In the genomic region with DNA sequence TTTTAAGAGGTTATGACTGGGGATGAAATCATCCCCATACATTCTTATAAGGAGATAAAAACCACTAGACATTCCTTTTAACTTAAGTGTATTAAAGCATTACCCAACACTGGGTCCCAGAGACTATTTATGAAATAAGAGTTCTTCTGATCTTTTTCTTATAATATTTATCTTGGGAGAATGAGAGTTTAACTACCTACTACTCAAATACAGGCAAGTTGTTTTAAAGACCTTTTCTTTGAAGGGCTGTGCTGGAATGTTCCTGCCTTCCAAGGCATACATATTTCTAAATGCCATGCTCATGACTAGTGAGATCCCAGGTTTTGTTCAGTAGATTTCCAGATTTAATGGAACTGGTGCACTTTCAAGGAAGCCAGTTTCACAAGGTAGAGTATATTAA, we compare ENCODE assay signal across 22 mouse cellular contexts.
DNase-seq lines count a peak whose midpoint lies in the region; ATAC-seq and TF ChIP-seq lines count a peak whose summit lies in the region.
"Had no signal": no experiment of that assay in that cellular context is flagged by ENCODE, and none has a peak within 500 bp of the region (broad histone marks: within the 10 kb centered on the region; RNA-seq: fewer than 3 reads in every experiment).

No protein-coding gene starts in this region.

- no peaks in the 10 kb centered on the region for H3K79me3 ChIP-seq in C2C12 (ENCODE audit: low read depth)

- no peak for TF ChIP-seq CTCF in heart, postnatal 0 days (IDR thresholded peaks at IDR 0.05; ENCODE audit: low read depth)
- TF ChIP-seq CTCF in heart, adult 2 months (IDR thresholded peaks at IDR 0.05) = no peak
- no peak for TF ChIP-seq CTCF in C2C12 (IDR thresholded peaks at IDR 0.05; ENCODE audit: control insufficient read depth, insufficient read depth, insufficient read length)
- TF ChIP-seq CTCF in liver, postnatal 0 days (IDR thresholded peaks at IDR 0.05; ENCODE audit: low read depth) = no peak

- H3ac ChIP-seq in C2C12 (ENCODE audit: control insufficient read depth, insufficient read length, low read depth) = no peak overlapping the region

- no peak for ATAC-seq in heart, postnatal 0 days (ENCODE audit: insufficient read depth, low read depth)
- ATAC-seq in lung, embryonic 16.5 days (ENCODE audit: low read depth) = peak; percentile 90
- no peak for ATAC-seq in liver, postnatal 0 days
- ATAC-seq: forebrain, embryonic 14.5 days had no signal

- no peak for TF ChIP-seq POLR2A in heart, adult 2 months (IDR thresholded peaks at IDR 0.05; ENCODE audit: insufficient read depth, low read depth, low read length)

- H3K27ac ChIP-seq in heart, postnatal 0 days (ENCODE audit: low read depth) = peak overlapping the region; percentile 46; the same call in 1 of the 2 replicates
- no peak overlapping the region for H3K27ac ChIP-seq in heart, adult 2 months
- H3K27ac ChIP-seq in lung, embryonic 16.5 days (ENCODE audit: low read length) = no peak overlapping the region
- no peak overlapping the region for H3K27ac ChIP-seq in liver, postnatal 0 days (ENCODE audit: low read depth)
- H3K27ac ChIP-seq: embryonic facial prominence, embryonic 10.5 days; forebrain, embryonic 10.5 days; heart, embryonic 15.5 days; hindbrain, embryonic 10.5 days; hindbrain, embryonic 14.5 days had no signal

- H3K4me1 ChIP-seq in heart, postnatal 0 days (ENCODE audit: control insufficient read depth, insufficient read depth) = peaks cover 12% of the 10 kb centered on the region
- H3K4me1 ChIP-seq in heart, adult 2 months (ENCODE audit: control insufficient read depth, insufficient read depth, low read length) = no peaks in the 10 kb centered on the region; the same call in 1 of the 2 replicates
- 0 out of 2 replicates have a peak, but pooled peaks cover 2% of the 10 kb centered on the region for H3K4me1 ChIP-seq in lung, embryonic 16.5 days (replicated peaks; ENCODE audit: control insufficient read depth, insufficient read depth, low read length)
- H3K4me1 ChIP-seq in liver, postnatal 0 days (ENCODE audit: insufficient read depth) = no peaks in the 10 kb centered on the region
- H3K4me1 ChIP-seq: embryonic facial prominence, embryonic 10.5 days; forebrain, embryonic 10.5 days; hindbrain, embryonic 10.5 days had no signal

- no peak overlapping the region for H3K4me3 ChIP-seq in heart, postnatal 0 days (ENCODE audit: low read depth, low read length)
- no peak overlapping the region for H3K4me3 ChIP-seq in heart, adult 2 months
- no peak overlapping the region for H3K4me3 ChIP-seq in lung, embryonic 16.5 days (ENCODE audit: low read length)
- H3K4me3 ChIP-seq in C2C12 (ENCODE audit: insufficient read depth, poor library complexity, severe bottlenecking) = no peak overlapping the region
- H3K4me3 ChIP-seq in liver, postnatal 0 days (ENCODE audit: low read depth, low read length) = no peak overlapping the region
- H3K4me3 ChIP-seq: embryonic facial prominence, embryonic 10.5 days; erythroblast, embryonic 14.5 days; forebrain, embryonic 10.5 days; heart, embryonic 15.5 days; hindbrain, embryonic 10.5 days had no signal

- no peaks in the 10 kb centered on the region for H3K27me3 ChIP-seq in heart, postnatal 0 days (ENCODE audit: control insufficient read depth, insufficient read depth, low read length)
- H3K27me3 ChIP-seq in heart, adult 2 months (ENCODE audit: control insufficient read depth, insufficient read depth, low read length) = no peaks in the 10 kb centered on the region
- H3K27me3 ChIP-seq in lung, embryonic 16.5 days (ENCODE audit: control insufficient read depth, insufficient read depth, low read depth, low read length) = no peaks in the 10 kb centered on the region
- no peaks in the 10 kb centered on the region for H3K27me3 ChIP-seq in C2C12 (ENCODE audit: control insufficient read depth, insufficient read depth, insufficient read length)
- no peaks in the 10 kb centered on the region for H3K27me3 ChIP-seq in liver, postnatal 0 days (ENCODE audit: insufficient read depth, low read length)
- H3K27me3 ChIP-seq: heart, embryonic 15.5 days had no signal

- no peaks in the 10 kb centered on the region for H3K36me3 ChIP-seq in heart, postnatal 0 days (replicated peaks; ENCODE audit: control insufficient read depth, insufficient read depth, low read length)
- peaks cover 2% of the 10 kb centered on the region; the same call in 1 of the 2 replicates for H3K36me3 ChIP-seq in heart, adult 2 months (ENCODE audit: control insufficient read depth, insufficient read depth, low read length)
- H3K36me3 ChIP-seq in lung, embryonic 16.5 days (ENCODE audit: control insufficient read depth, insufficient read depth, low read length) = no peaks in the 10 kb centered on the region
- no peaks in the 10 kb centered on the region for H3K36me3 ChIP-seq in C2C12 (ENCODE audit: control insufficient read depth, insufficient read depth)
- H3K36me3 ChIP-seq in liver, postnatal 0 days (replicated peaks; ENCODE audit: insufficient read depth, low read length) = no peaks in the 10 kb centered on the region
- H3K36me3 ChIP-seq: embryonic facial prominence, embryonic 10.5 days; forebrain, embryonic 10.5 days; heart, embryonic 15.5 days; hindbrain, embryonic 10.5 days had no signal

- no peak for DNase-seq in heart, postnatal 0 days (ENCODE audit: low spot score)
- no peak for DNase-seq in heart, adult 2 months
- DNase-seq in lung, postnatal 10 days = no peak
- peak; percentile 68 for DNase-seq in lung, postnatal 25 days (ENCODE audit: low spot score)
- no peak for DNase-seq in liver
- DNase-seq in liver, postnatal 0 days = no peak
- DNase-seq: adrenal gland, adult 8-10 months; adrenal gland, postnatal 36 days; cerebellum, adult 2 months; cerebellum, postnatal 10 days; gastrocnemius, postnatal 10 days; heart, adult 18-20 months had no signal

- no peaks in the 10 kb centered on the region for H3K9me3 ChIP-seq in heart, postnatal 0 days (replicated peaks; ENCODE audit: control insufficient read depth, low read length)
- no peaks in the 10 kb centered on the region for H3K9me3 ChIP-seq in lung, embryonic 16.5 days (ENCODE audit: control insufficient read depth, low read length)
- no peaks in the 10 kb centered on the region for H3K9me3 ChIP-seq in liver, postnatal 0 days (ENCODE audit: low read length)
- H3K9me3 ChIP-seq: embryonic facial prominence, embryonic 10.5 days; forebrain, embryonic 10.5 days; heart, embryonic 15.5 days; hindbrain, embryonic 10.5 days had no signal

- H3K79me2 ChIP-seq in heart, adult 2 months (replicated peaks; ENCODE audit: control insufficient read depth, insufficient read depth, low read length) = no peaks in the 10 kb centered on the region
- H3K79me2 ChIP-seq in C2C12 (ENCODE audit: control insufficient read depth, insufficient read depth) = no peaks in the 10 kb centered on the region

- TF ChIP-seq EP300 in heart, postnatal 0 days (IDR thresholded peaks at IDR 0.05; ENCODE audit: low read depth) = no peak
- TF ChIP-seq EP300 in heart, adult 2 months (IDR thresholded peaks at IDR 0.05; ENCODE audit: insufficient read depth, low read depth, low read length) = no peak
- TF ChIP-seq EP300 in liver, postnatal 0 days (IDR thresholded peaks at IDR 0.05; ENCODE audit: low read depth) = no peak

- intact Hi-C loops in heart, adult 2 months (cut with DNase I) = no loop called here

- H3K9ac ChIP-seq in heart, postnatal 0 days (replicated peaks; ENCODE audit: low read depth, low read length) = no peak overlapping the region
- H3K9ac ChIP-seq in heart, adult 2 months (ENCODE audit: low read depth, low read length) = no peak overlapping the region
- no peak overlapping the region for H3K9ac ChIP-seq in lung, embryonic 16.5 days (ENCODE audit: low read length)
- H3K9ac ChIP-seq in liver, postnatal 0 days (replicated peaks) = no peak overlapping the region
- H3K9ac ChIP-seq: heart, embryonic 15.5 days; hindbrain, embryonic 14.5 days had no signal

- H3K4me2 ChIP-seq in heart, postnatal 0 days (ENCODE audit: low read depth, low read length) = no peak overlapping the region
- no peak overlapping the region for H3K4me2 ChIP-seq in lung, embryonic 16.5 days (ENCODE audit: low read depth, low read length)
- no peak overlapping the region for H3K4me2 ChIP-seq in liver, postnatal 0 days (ENCODE audit: low read depth, low read length)
- H3K4me2 ChIP-seq: heart, embryonic 11.5 days; heart, embryonic 15.5 days; hindbrain, embryonic 14.5 days had no signal

TF ChIP-seq in C2C12, 6 proteins besides CTCF, POLR2A, EP300 and RAD21:
- TF ChIP-seq CEBPB (IDR thresholded peaks at IDR 0.05; ENCODE audit: low read depth) = peak; percentile 72
- TF ChIP-seq USF1 (IDR thresholded peaks at IDR 0.05; ENCODE audit: low read depth) = no peak
TF ChIP-seq in C2C12: peak in this region for 1.
